Mouse (Mus musculus): ENCODE measurements around the gene Rpl36a-ps1.
"Not testable (repeated sequence)": the region's sequence is repeated elsewhere in the genome, so short reads cannot be mapped to it uniquely, and the experiment has no call there.

Rpl36a-ps1 gene

GRCm38 (mm10) chr14:98994218-98994617 is at the start of gene Rpl36a-ps1:
Gene Rpl36a-ps1 (minus strand): TSS chr14:98994318.
- no peak for DNase-seq

- no peak for DNase-seq
These were observed 49.4 kb upstream of the Rpl36a-ps1 start for GRCm38 (mm10) chr14:99043499-99043898.

- no peak for DNase-seq
These were observed 47.3 kb upstream of the Rpl36a-ps1 start for GRCm38 (mm10) chr14:99041416-99041815.

GRCm38 (mm10) chr14:99039308-99039707 is 45.2 kb upstream of the Rpl36a-ps1 start:
- not testable (repeated sequence) for DNase-seq

GRCm38 (mm10) chr14:99037703-99038102 is 43.6 kb upstream of the Rpl36a-ps1 start:
- DNase-seq, result no peak

- DNase-seq, result no peak
These were observed 41.9 kb upstream of the Rpl36a-ps1 start for GRCm38 (mm10) chr14:99036039-99036438.

- DNase-seq, result not testable (repeated sequence)
These were observed 40.7 kb upstream of the Rpl36a-ps1 start for GRCm38 (mm10) chr14:99034851-99035250.

GRCm38 (mm10) chr14:99032596-99032995 is 38.5 kb upstream of the Rpl36a-ps1 start:
- DNase-seq, result no peak

GRCm38 (mm10) chr14:99031337-99031873 is 37.3 kb upstream of the Rpl36a-ps1 start:
- no peak for DNase-seq

GRCm38 (mm10) chr14:99029987-99030386 is 35.9 kb upstream of the Rpl36a-ps1 start:
- DNase-seq, result no peak

- DNase-seq, result no peak
These were observed 28.4 kb upstream of the Rpl36a-ps1 start for GRCm38 (mm10) chr14:99022346-99023086.

GRCm38 (mm10) chr14:99019136-99019808 is 25.2 kb upstream of the Rpl36a-ps1 start:
- no peak for DNase-seq

GRCm38 (mm10) chr14:99018691-99019090 is 24.6 kb upstream of the Rpl36a-ps1 start:
- DNase-seq, result no peak

GRCm38 (mm10) chr14:99010920-99011313 is 16.8 kb upstream of the Rpl36a-ps1 start:
- no peak for DNase-seq

- no peak for DNase-seq
These were observed 16.3 kb upstream of the Rpl36a-ps1 start for GRCm38 (mm10) chr14:99010224-99010919.

GRCm38 (mm10) chr14:98992482-98992881 is 1.6 kb downstream of the Rpl36a-ps1 start:
- DNase-seq, result no peak

- DNase-seq, result no peak
These were observed 3.5 kb downstream of the Rpl36a-ps1 start for GRCm38 (mm10) chr14:98990636-98991035.

GRCm38 (mm10) chr14:98989818-98990217 is 4.3 kb downstream of the Rpl36a-ps1 start:
- DNase-seq, result no peak

GRCm38 (mm10) chr14:98971921-98972320 is 22.2 kb downstream of the Rpl36a-ps1 start:
- no peak for DNase-seq

- no peak for DNase-seq
These were observed 35.0 kb downstream of the Rpl36a-ps1 start for GRCm38 (mm10) chr14:98958978-98959658.

- DNase-seq, result no peak
These were observed 37.3 kb downstream of the Rpl36a-ps1 start for GRCm38 (mm10) chr14:98956788-98957187.

GRCm38 (mm10) chr14:98952441-98952840 is 41.7 kb downstream of the Rpl36a-ps1 start:
- DNase-seq, result no peak

All from right cerebral cortex, postnatal 25 days (tissue).